Mouse (Mus musculus) olfactory bulb, adult 2 months (tissue): ENCODE measurements at regions not wholly inside any gene's neighbourhood (a gene's known extent, or its start where the extent isn't known, plus 50 kb on each side); places are given as distances from the start of the nearest gene placed in this dataset.

Experiments used
- CTCF ChIP-seq: fragments of 200-500 bp; IDR thresholded peaks from 2 replicates; pipeline ENCODE4 v1.5.1; 2012; ENCODE audit warnings: low read depth, mild to moderate bottlenecking, low read length, moderate library complexity; ENCODE audit not compliant: insufficient read depth
- POLR2A ChIP-seq: fragments of 200-500 bp; IDR thresholded peaks from 2 replicates; pipeline ENCODE4 v1.6.1; 2012; ENCODE audit warnings: mild to moderate bottlenecking, low read depth, low read length, moderate library complexity; ENCODE audit not compliant: insufficient read depth

- TF ChIP-seq CTCF (no peak), POLR2A (no peak)
Measured at GRCm38 (mm10) chr1:89211116-89211515, 140.9 kb downstream of the Sh3bp4 start.
